Mouse (Mus musculus): ENCODE results near the gene Rnf146.
"Not testable (repeated sequence)": the region's sequence is repeated elsewhere in the genome, so short reads cannot be mapped to it uniquely, and the experiment has no call there.

The Rnf146 gene

GRCm38 (mm10) chr10:29362197-29362900 is at the start of gene Rnf146:
Gene Rnf146, minus strand, starts transcription at chr10:29362442.
- DNase-seq (ENCODE audit: low spot score in 2 of 2), result no peak

DNA sequence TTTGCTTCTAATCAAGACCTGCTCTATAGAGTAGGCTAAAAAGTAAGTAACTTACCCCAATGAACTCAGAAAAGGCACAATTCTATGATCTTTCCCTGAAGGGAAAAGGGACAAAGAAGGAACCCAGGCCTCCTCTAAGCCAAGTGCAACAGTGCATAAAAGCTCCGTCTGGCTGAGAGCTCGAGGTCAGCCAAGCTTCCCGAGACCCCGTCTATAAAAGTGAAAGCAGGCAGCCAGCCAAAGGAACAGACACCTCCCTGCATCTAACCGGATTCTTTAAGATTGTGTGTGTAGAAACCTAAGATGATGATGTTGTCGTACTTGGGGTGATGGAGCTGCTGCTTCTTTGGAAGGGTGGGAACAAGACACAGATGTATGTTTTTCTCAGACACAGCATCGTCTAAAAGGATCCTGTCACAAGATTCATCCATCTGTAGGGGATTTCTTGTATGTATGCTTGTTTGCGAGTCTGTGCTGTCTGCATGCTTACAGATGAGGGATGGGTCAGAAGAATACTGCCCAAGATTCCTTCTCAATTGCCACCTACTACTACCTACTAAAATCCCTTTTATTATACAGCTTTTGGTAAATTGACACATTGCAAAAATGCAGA is 40.5 kb upstream of the Rnf146 start:
- DNase-seq (ENCODE audit: low spot score in 2 of 2), result no peak

GRCm38 (mm10) chr10:29394890-29395289 is 32.6 kb upstream of the Rnf146 start:
- DNase-seq (ENCODE audit: low spot score in 2 of 2), result not testable (repeated sequence)

- no peak for DNase-seq (ENCODE audit: low spot score in 2 of 2)
Measured at GRCm38 (mm10) chr10:29381558-29381957, 19.3 kb upstream of the Rnf146 start.

- DNase-seq (ENCODE audit: low spot score in 2 of 2), result no peak
Measured at GRCm38 (mm10) chr10:29374065-29374464, 11.8 kb upstream of the Rnf146 start.

DNA sequence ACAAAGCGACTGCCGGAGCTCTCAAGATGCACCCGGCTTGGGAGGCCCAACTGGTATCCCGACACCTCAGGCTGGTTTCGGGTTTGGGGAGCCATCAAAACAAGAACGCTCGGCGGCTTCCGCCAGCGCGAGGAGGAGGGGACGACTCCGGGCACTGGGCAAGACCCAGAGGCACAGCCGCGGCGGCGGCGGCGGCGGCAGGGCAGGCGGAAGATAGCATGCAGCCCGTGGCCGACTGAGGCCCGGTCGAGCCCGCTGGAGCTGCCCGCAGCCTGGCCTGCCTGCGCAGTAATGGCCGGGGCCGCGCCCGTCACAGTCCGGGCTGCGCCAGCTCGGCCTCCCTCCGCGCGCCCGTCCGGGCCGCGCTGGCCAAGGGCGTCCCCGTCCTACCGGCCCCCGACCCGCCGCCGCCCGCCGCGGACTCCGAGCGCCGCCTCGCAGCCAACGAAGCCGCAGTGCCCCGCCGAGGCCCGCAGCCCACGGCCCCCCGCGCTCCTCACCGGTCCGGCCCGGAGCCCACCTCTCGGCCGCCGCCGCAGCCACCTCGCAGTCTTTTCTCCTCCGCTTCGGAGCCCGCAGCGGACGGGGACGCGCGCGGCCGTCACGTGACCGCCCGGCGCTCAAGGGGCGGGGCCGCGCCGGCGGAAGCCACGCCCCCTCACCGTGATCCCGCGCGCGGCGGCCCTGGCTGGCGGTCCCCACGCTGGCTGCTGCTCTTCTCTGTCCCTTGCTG is 612 bp downstream of the Rnf146 start:
- peak; percentile 70 to 78 for DNase-seq (ENCODE audit: low spot score in 2 of 2)

- no peak for DNase-seq (ENCODE audit: low spot score in 2 of 2)
Measured at GRCm38 (mm10) chr10:29361095-29361463, 1.2 kb downstream of the Rnf146 start.

- DNase-seq (ENCODE audit: low spot score in 2 of 2), result peak; percentile 31 to 69
Measured at GRCm38 (mm10) chr10:29354183-29354582, 8.1 kb downstream of the Rnf146 start.

- no peak for DNase-seq (ENCODE audit: low spot score in 2 of 2)
Measured at GRCm38 (mm10) chr10:29352575-29352974, 9.7 kb downstream of the Rnf146 start.

DNA sequence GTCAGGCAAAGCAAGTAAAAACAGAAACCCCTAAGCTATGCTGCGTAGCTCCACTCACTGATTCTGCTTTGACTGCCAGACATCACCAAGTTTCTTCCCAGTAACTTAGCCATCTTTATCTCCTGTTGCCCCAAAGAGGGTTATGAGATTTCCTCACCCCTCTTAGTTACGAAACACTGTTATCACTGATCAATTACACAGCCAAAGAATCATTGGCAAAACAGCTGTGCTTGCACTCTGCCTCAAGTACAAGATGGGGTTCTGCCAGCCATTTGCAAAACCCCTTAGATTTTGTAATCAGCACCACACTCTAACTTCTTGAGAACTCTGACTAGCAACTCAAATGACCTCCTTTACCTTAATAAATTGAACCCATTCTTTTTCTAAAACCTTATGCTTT is 10.8 kb downstream of the Rnf146 start:
- no peak for DNase-seq (ENCODE audit: low spot score in 2 of 2)

- no peak for DNase-seq (ENCODE audit: low spot score in 2 of 2)
Measured at GRCm38 (mm10) chr10:29346638-29347037, 15.6 kb downstream of the Rnf146 start.

GRCm38 (mm10) chr10:29344232-29344631 is 18.0 kb downstream of the Rnf146 start:
- DNase-seq (ENCODE audit: low spot score in 2 of 2), result no peak

GRCm38 (mm10) chr10:29338355-29339056 is 23.7 kb downstream of the Rnf146 start:
- DNase-seq (ENCODE audit: low spot score in 2 of 2), result peak; percentile 32 to 42

- no peak for DNase-seq (ENCODE audit: low spot score in 2 of 2)
Measured at GRCm38 (mm10) chr10:29333836-29334235, 28.4 kb downstream of the Rnf146 start.

GRCm38 (mm10) chr10:29324817-29325216 is 37.4 kb downstream of the Rnf146 start:
- DNase-seq (ENCODE audit: low spot score in 2 of 2), result no peak

DNA sequence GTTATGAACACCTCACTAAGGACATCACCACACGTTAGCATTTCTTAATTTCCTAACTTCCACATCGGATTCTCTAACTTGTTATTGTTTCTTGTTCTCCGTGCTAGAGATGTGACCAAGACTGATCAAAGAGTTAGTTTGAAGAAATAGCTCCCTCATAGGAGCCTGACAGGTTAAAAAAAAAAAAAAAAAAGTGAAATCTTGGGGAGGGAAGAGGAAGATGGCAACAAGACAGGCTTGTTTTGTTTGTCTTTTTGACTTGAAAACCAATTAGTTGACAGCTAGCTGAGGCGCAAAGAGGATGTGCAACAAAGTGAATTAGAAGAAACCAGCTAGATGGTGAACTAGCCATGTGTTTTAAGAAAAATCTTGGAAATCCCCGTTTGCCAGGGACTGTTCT is 48.3 kb downstream of the Rnf146 start:
- DNase-seq (ENCODE audit: low spot score in 2 of 2), result no peak

- peak; percentile 80 for DNase-seq (ENCODE audit: low spot score in 2 of 2)
Measured at GRCm38 (mm10) chr10:29313064-29313638, 49.1 kb downstream of the Rnf146 start, which contains the start of gene Echdc1. Gene Echdc1, plus strand, starts transcription at chr10:29313166.

GRCm38 (mm10) chr10:29311480-29312219 is 50.6 kb downstream of the Rnf146 start:
- no peak for DNase-seq (ENCODE audit: low spot score in 2 of 2)

DNA sequence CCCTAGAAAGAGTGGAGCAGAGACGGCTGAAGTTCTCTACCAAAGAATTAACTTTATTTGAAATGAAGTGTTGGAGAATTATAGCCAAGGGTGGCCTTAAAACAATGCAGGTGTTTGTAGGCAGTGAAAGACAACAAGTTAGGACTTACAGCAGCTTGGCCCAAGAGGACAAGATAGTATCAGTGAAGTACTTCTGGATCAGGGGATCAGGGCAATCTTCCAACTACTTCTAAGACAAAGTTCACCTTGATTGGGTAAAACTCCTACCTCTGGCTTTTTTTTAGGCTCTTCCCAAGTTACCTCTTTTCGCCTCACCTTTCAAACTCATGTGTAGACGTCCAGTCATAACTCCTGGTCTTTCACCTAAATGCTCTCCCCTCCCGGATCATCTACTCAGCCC is 60.0 kb downstream of the Rnf146 start:
- no peak for DNase-seq (ENCODE audit: low spot score in 2 of 2)

Measured in right cerebral cortex, postnatal 36 days (tissue).